ENCODE assay signal across 8 mouse cellular contexts in genomic region chr9:96630571-96631388, GRCm38 (mm10). TPM values are rescaled to one million over a fixed set of nuclear protein-coding genes. Genes with fewer than 3 reads are reported as not detected.
DNase-seq lines count a peak whose midpoint lies in the region; ATAC-seq and TF ChIP-seq lines count a peak whose summit lies in the region.

No protein-coding gene starts in this region.

- peaks cover 15% of the 10 kb centered on the region for H3K79me2 ChIP-seq in CH12.LX (replicated peaks; ENCODE audit: control insufficient read depth, extremely low read depth, insufficient read depth, poor library complexity, severe bottlenecking)

- in situ Hi-C loops in CH12.LX (cut with MboI; ENCODE audit: low pct_ligation_motif_present, low pct_unique_long_range_greater_than_20kb, low sequenced_read_pairs) = no loop called here

- H3K4me1 ChIP-seq in CH12.LX (ENCODE audit: control insufficient read depth in 1 of 2, insufficient read depth in 2 of 2) = peaks cover 5 to 38% of the 10 kb centered on the region in 2 experiments; a peak in 3 of 4 replicates
- no peaks in the 10 kb centered on the region for H3K4me1 ChIP-seq in embryonic facial prominence, embryonic 14.5 days (ENCODE audit: control insufficient read depth, insufficient read depth, low read length)
- H3K4me1 ChIP-seq in heart, embryonic 14.5 days (ENCODE audit: control insufficient read depth in 2 of 2, insufficient read depth in 2 of 2, low read length in 2 of 2) = peaks cover 8 to 12% of the 10 kb centered on the region in 2 experiments
- peaks cover 17% of the 10 kb centered on the region for H3K4me1 ChIP-seq in kidney, postnatal 0 days (replicated peaks; ENCODE audit: insufficient read depth, low read length)
- H3K4me1 ChIP-seq in lung, embryonic 16.5 days (replicated peaks; ENCODE audit: control insufficient read depth, insufficient read depth, low read length) = peaks cover 12% of the 10 kb centered on the region

- no peak for TF ChIP-seq CTCF in CH12.LX (conservative IDR thresholded peaks at IDR 0.05 in 1 of 2, IDR thresholded peaks at IDR 0.05 in 1 of 2; ENCODE audit: low read depth in 2 of 2, low read length in 2 of 2)
- no peak for TF ChIP-seq CTCF in kidney, postnatal 0 days (IDR thresholded peaks at IDR 0.05; ENCODE audit: low read depth)

- no peak for TF ChIP-seq EP300 in CH12.LX (IDR thresholded peaks at IDR 0.05; ENCODE audit: low read length)

- peaks cover 0 to 4% of the 10 kb centered on the region in 2 experiments for H3K36me3 ChIP-seq in CH12.LX (replicated peaks in 1 of 2; ENCODE audit: control insufficient read depth in 1 of 2, insufficient read depth in 1 of 2, low read length in 1 of 2)
- no peaks in the 10 kb centered on the region for H3K36me3 ChIP-seq in embryonic facial prominence, embryonic 14.5 days (ENCODE audit: control insufficient read depth, insufficient read depth, low read length)
- no peaks in the 10 kb centered on the region for H3K36me3 ChIP-seq in heart, embryonic 14.5 days (ENCODE audit: control insufficient read depth, insufficient read depth, low read length)
- no peaks in the 10 kb centered on the region for H3K36me3 ChIP-seq in kidney, postnatal 0 days (ENCODE audit: insufficient read depth, low read length)
- no peaks in the 10 kb centered on the region for H3K36me3 ChIP-seq in lung, embryonic 16.5 days (ENCODE audit: control insufficient read depth, insufficient read depth, low read length)

- DNase-seq in CH12.LX (ENCODE audit: extremely low read depth) = peak; percentile 58
- peak; percentile 27 to 32 for DNase-seq in adrenal gland, postnatal 4 days (ENCODE audit: low spot score in 2 of 2)
- DNase-seq in embryonic facial prominence, embryonic 14.5 days (ENCODE audit: low spot score) = peak; percentile 80
- DNase-seq in kidney, postnatal 0 days (ENCODE audit: low spot score) = peak; percentile 74
- DNase-seq in ovary, adult 18-20 months (ENCODE audit: low spot score) = peak; percentile 34
- DNase-seq in thymus, postnatal 10 days (ENCODE audit: low spot score in 2 of 2) = peak; percentile 80 to 85

- dilution Hi-C loops in CH12.LX (cut with MboI; ENCODE audit: extremely low pct_ligation_motif_present, extremely low pct_unique_long_range_greater_than_20kb, low sequenced_read_pairs) = no loop called here

- peak overlapping the region; percentile 30 to 94 (median 74) for H3K4me3 ChIP-seq in CH12.LX (replicated peaks in 1 of 3; ENCODE audit: low read depth in 2 of 3, low read length in 2 of 3, poor library complexity in 1 of 3)
- peak overlapping the region; percentile 93 for H3K4me3 ChIP-seq in embryonic facial prominence, embryonic 14.5 days (ENCODE audit: low read depth, low read length)
- peak overlapping the region; percentile 96 to 97 for H3K4me3 ChIP-seq in heart, embryonic 14.5 days (ENCODE audit: control insufficient read depth in 1 of 2, insufficient read depth in 1 of 2, low read depth in 1 of 2, low read length in 2 of 2)
- peak overlapping the region; percentile 97 for H3K4me3 ChIP-seq in kidney, postnatal 0 days (replicated peaks; ENCODE audit: low read depth, low read length)
- H3K4me3 ChIP-seq in lung, embryonic 16.5 days (ENCODE audit: low read length) = peak overlapping the region; percentile 93

- TF ChIP-seq RAD21 in CH12.LX (IDR thresholded peaks at IDR 0.05; ENCODE audit: low read depth, low read length) = no peak

- no peak for TF ChIP-seq POLR2A in CH12.LX (IDR thresholded peaks at IDR 0.05; ENCODE audit: low read depth, low read length)

- WGBS in embryonic facial prominence, embryonic 14.5 days = 0% methylated on average over 30 of the region's 105 CpGs
- under 1% methylated on average over 82 of the region's 105 CpGs for WGBS in heart, embryonic 14.5 days
- under 1% methylated on average over 78 of the region's 105 CpGs for WGBS in kidney, postnatal 0 days
- 0% methylated on average over 74 of the region's 105 CpGs for WGBS in lung, embryonic 16.5 days

- peaks cover 2% of the 10 kb centered on the region for H3K27me3 ChIP-seq in CH12.LX (replicated peaks)
- no peaks in the 10 kb centered on the region for H3K27me3 ChIP-seq in embryonic facial prominence, embryonic 14.5 days (replicated peaks; ENCODE audit: control insufficient read depth, insufficient read depth, low read length)
- no peaks in the 10 kb centered on the region; the same call in 1 of the 2 replicates for H3K27me3 ChIP-seq in heart, embryonic 14.5 days (ENCODE audit: control insufficient read depth, insufficient read depth, low read length)
- H3K27me3 ChIP-seq in kidney, postnatal 0 days (ENCODE audit: insufficient read depth, low read length) = no peaks in the 10 kb centered on the region
- H3K27me3 ChIP-seq in lung, embryonic 16.5 days (ENCODE audit: control insufficient read depth, insufficient read depth, low read depth, low read length) = no peaks in the 10 kb centered on the region

- peak overlapping the region; percentile 58 for H3K4me2 ChIP-seq in CH12.LX (ENCODE audit: insufficient read depth, low read depth, poor library complexity, severe bottlenecking)
- peak overlapping the region; percentile 84 for H3K4me2 ChIP-seq in embryonic facial prominence, embryonic 14.5 days (ENCODE audit: low read depth, low read length)
- peak overlapping the region; percentile 74 for H3K4me2 ChIP-seq in heart, embryonic 14.5 days (ENCODE audit: low read length)
- H3K4me2 ChIP-seq in kidney, postnatal 0 days (ENCODE audit: low read length) = peak overlapping the region; percentile 91
- peak overlapping the region; percentile 85 for H3K4me2 ChIP-seq in lung, embryonic 16.5 days (ENCODE audit: low read depth, low read length)

- peak overlapping the region; percentile 87 for H3K9ac ChIP-seq in CH12.LX (ENCODE audit: insufficient read depth, low read depth)
- H3K9ac ChIP-seq in embryonic facial prominence, embryonic 14.5 days (ENCODE audit: low read depth, low read length) = peak overlapping the region; percentile 99
- peak overlapping the region; percentile 98 for H3K9ac ChIP-seq in heart, embryonic 14.5 days (ENCODE audit: low read length)
- H3K9ac ChIP-seq in kidney, postnatal 0 days (ENCODE audit: low read depth, low read length) = peak overlapping the region; percentile 100
- H3K9ac ChIP-seq in lung, embryonic 16.5 days (ENCODE audit: low read length) = peak overlapping the region; percentile 97

- H3K9me3 ChIP-seq in CH12.LX (replicated peaks; ENCODE audit: low read length) = no peaks in the 10 kb centered on the region
- H3K9me3 ChIP-seq in embryonic facial prominence, embryonic 14.5 days (ENCODE audit: control insufficient read depth, low read length) = no peaks in the 10 kb centered on the region
- no peaks in the 10 kb centered on the region for H3K9me3 ChIP-seq in heart, embryonic 14.5 days (ENCODE audit: control insufficient read depth, low read length)
- H3K9me3 ChIP-seq in kidney, postnatal 0 days (replicated peaks; ENCODE audit: low read length) = no peaks in the 10 kb centered on the region
- H3K9me3 ChIP-seq in lung, embryonic 16.5 days (ENCODE audit: control insufficient read depth, low read length) = no peaks in the 10 kb centered on the region

- peak overlapping the region; percentile 60 for H3K27ac ChIP-seq in CH12.LX (ENCODE audit: insufficient read depth, low read depth)
- H3K27ac ChIP-seq in embryonic facial prominence, embryonic 14.5 days (replicated peaks; ENCODE audit: low read depth, low read length) = peak overlapping the region; percentile 98
- H3K27ac ChIP-seq in heart, embryonic 14.5 days (replicated peaks in 1 of 2; ENCODE audit: control insufficient read depth in 1 of 2, insufficient read depth in 1 of 2, low read depth in 2 of 2, low read length in 2 of 2) = peak overlapping the region; percentile 87 to 97
- H3K27ac ChIP-seq in kidney, postnatal 0 days = peak overlapping the region; percentile 99
- H3K27ac ChIP-seq in lung, embryonic 16.5 days (ENCODE audit: low read length) = peak overlapping the region; percentile 98

- ATAC-seq in embryonic facial prominence, embryonic 14.5 days (ENCODE audit: low read depth) = peak; percentile 86
- peak; percentile 77 for ATAC-seq in heart, embryonic 14.5 days (ENCODE audit: insufficient number of reproducible peaks, insufficient read depth, low FRiP score, low read depth)
- ATAC-seq in kidney, postnatal 0 days (replicated peaks; ENCODE audit: low FRiP score, low read depth) = peak; percentile 78
- peak; percentile 89 for ATAC-seq in lung, embryonic 16.5 days (ENCODE audit: low read depth)

TF ChIP-seq in CH12.LX, 34 proteins besides CTCF, POLR2A, EP300 and RAD21 (continues in another document):
- TF ChIP-seq SMC3 (IDR thresholded peaks at IDR 0.05; ENCODE audit: low read depth, low read length) (no peak), ELF1 (IDR thresholded peaks at IDR 0.05; ENCODE audit: low read depth, low read length) (no peak), MAZ (IDR thresholded peaks at IDR 0.05; ENCODE audit: low read depth, low read length) (no peak), MEF2A (IDR thresholded peaks at IDR 0.05; ENCODE audit: borderline replicate concordance, low read depth, low read length) (no peak), PAX5 (IDR thresholded peaks at IDR 0.05; ENCODE audit: low read length) (no peak), MYC (IDR thresholded peaks at IDR 0.05; ENCODE audit: low read depth, low read length) (no peak), MAFK (IDR thresholded peaks at IDR 0.05; ENCODE audit: insufficient replicate concordance, low read length) (no peak), ZC3H11A (IDR thresholded peaks at IDR 0.05; ENCODE audit: low read depth, low read length) (no peak), GABPA (IDR thresholded peaks at IDR 0.05; ENCODE audit: insufficient replicate concordance, low read depth, low read length) (no peak), ZKSCAN1 (IDR thresholded peaks at IDR 0.05; ENCODE audit: borderline replicate concordance, low read depth, low read length) (no peak), MAX (IDR thresholded peaks at IDR 0.05; ENCODE audit: low read length) (0 out of 2 replicates have a peak, but pooled peaks have one; percentile 21), ZNF384 (IDR thresholded peaks at IDR 0.05; ENCODE audit: low read depth, low read length) (no peak), USF2 (conservative IDR thresholded peaks at IDR 0.05; ENCODE audit: low read depth, low read length) (no peak), JUND (conservative IDR thresholded peaks at IDR 0.05; ENCODE audit: low read depth, low read length) (no peak), CHD1 (IDR thresholded peaks at IDR 0.05; ENCODE audit: low read depth, low read length) (no peak), MXI1 (IDR thresholded peaks at IDR 0.05; ENCODE audit: low read depth, low read length) (peak; percentile 67)

RNA-seq across cellular contexts. Expression of gene Rasa2, which starts 0.6 kb away (rescaled TPM):
- 9.8 and 10.2 TPM in 2 replicates for total RNA-seq in CH12.LX (2012; rRNA removed)
- total RNA-seq in CH12.LX (2014; rRNA removed) = 8.9 and 9.7 TPM in 2 replicates
- 8.7 and 9.8 TPM in 2 replicates for polyA plus RNA-seq in CH12.LX (2012; ENCODE audit: insufficient read length, low read depth)
- 10 to 100 TPM; 17.5 to 21.2 TPM for total RNA-seq in adrenal gland, postnatal 4 days (2021)
- polyA plus RNA-seq in embryonic facial prominence, embryonic 14.5 days (2014; fragmentation: Nextera tagmentation; extraction: Ambion mirVana) = 16.7 and 17.9 TPM in 2 replicates
- polyA plus RNA-seq in heart, embryonic 14.5 days (2014; fragmentation: Nextera tagmentation; extraction: Ambion mirVana) = 12.6 and 14.2 TPM in 2 replicates
- polyA plus RNA-seq in kidney, postnatal 0 days (2015; fragmentation: Nextera tagmentation; extraction: Ambion mirVana) = 13.8 and 14.9 TPM in 2 replicates
- 15.3 and 18.9 TPM in 2 replicates for polyA plus RNA-seq in lung, embryonic 16.5 days (2015; fragmentation: Nextera tagmentation; extraction: Ambion mirVana)

Comparison
In these comparisons a context has a peak if more than half of its experiments do, and no peak if none do; other contexts are left out.
1. Peak in every context shown above with its lines: DNase-seq, ATAC-seq, H3K4me3 ChIP-seq and H3K27ac ChIP-seq.
2. DNase-seq: peak in every context shown above with its lines; median percentile 82 in thymus, postnatal 10 days; 80 in embryonic facial prominence, embryonic 14.5 days; 74 in kidney, postnatal 0 days; 58 in CH12.LX; 34 in ovary, adult 18-20 months; 30 in adrenal gland, postnatal 4 days.